In the genomic region with DNA sequence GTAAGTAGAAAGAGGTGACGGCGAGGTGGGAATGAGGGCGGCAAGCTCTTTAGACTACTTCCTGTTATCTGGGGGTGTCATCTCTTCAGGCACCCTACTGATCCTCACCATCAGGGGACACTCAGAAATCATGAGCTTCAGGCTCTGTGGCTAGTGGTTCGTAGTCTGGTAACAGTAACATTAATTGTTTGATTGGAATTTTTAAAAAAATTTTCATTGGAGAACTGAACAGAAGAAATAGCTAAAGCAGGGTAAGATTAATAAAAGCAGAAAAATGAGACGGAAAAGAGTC, we compare ENCODE assay signal across 15 mouse cellular contexts. TPM values are rescaled to one million over a fixed set of nuclear protein-coding genes. Genes with fewer than 3 reads are reported as not detected.
DNase-seq lines count a peak whose midpoint lies in the region; ATAC-seq and TF ChIP-seq lines count a peak whose summit lies in the region.
"Had no signal": no experiment of that assay in that cellular context is flagged by ENCODE, and none has a peak within 500 bp of the region (broad histone marks: within the 10 kb centered on the region; RNA-seq: fewer than 3 reads in every experiment).

No protein-coding gene starts in this region.

- ATAC-seq in lung, embryonic 14.5 days (ENCODE audit: insufficient read depth): no peak
- ATAC-seq in forebrain, embryonic 12.5 days (ENCODE audit: low FRiP score): no peak
- no peak for ATAC-seq in intestine, postnatal 0 days
- no peak for ATAC-seq in stomach, embryonic 14.5 days (ENCODE audit: insufficient number of reproducible peaks, insufficient read depth, low FRiP score, low read depth)

- no peaks in the 10 kb centered on the region for H3K9me3 ChIP-seq in lung, embryonic 14.5 days (ENCODE audit: low read depth, low read length)
- no peaks in the 10 kb centered on the region for H3K9me3 ChIP-seq in forebrain, embryonic 12.5 days
- H3K9me3 ChIP-seq in intestine, postnatal 0 days (ENCODE audit: control insufficient read depth): no peaks in the 10 kb centered on the region
- no peaks in the 10 kb centered on the region for H3K9me3 ChIP-seq in stomach, embryonic 14.5 days (ENCODE audit: control insufficient read depth, low read depth, low read length)

- H3K36me3 ChIP-seq in lung, embryonic 14.5 days (ENCODE audit: insufficient read depth): no peaks in the 10 kb centered on the region
- H3K36me3 ChIP-seq in forebrain, embryonic 12.5 days (replicated peaks): no peaks in the 10 kb centered on the region
- H3K36me3 ChIP-seq in intestine, postnatal 0 days (ENCODE audit: control insufficient read depth, insufficient read depth): no peaks in the 10 kb centered on the region
- no peaks in the 10 kb centered on the region for H3K36me3 ChIP-seq in stomach, embryonic 14.5 days (ENCODE audit: control insufficient read depth, insufficient read depth, low read length)

- H3K4me1 ChIP-seq in lung, embryonic 14.5 days (ENCODE audit: insufficient read depth): no peaks in the 10 kb centered on the region
- peaks cover 4% of the 10 kb centered on the region; the same call in 1 of the 2 replicates for H3K4me1 ChIP-seq in forebrain, embryonic 12.5 days
- H3K4me1 ChIP-seq in intestine, postnatal 0 days (replicated peaks; ENCODE audit: control insufficient read depth, insufficient read depth, low read length): no peaks in the 10 kb centered on the region
- H3K4me1 ChIP-seq in stomach, embryonic 14.5 days (ENCODE audit: control insufficient read depth, insufficient read depth, low read length): 0 out of 2 replicates have a peak, but pooled peaks cover 3% of the 10 kb centered on the region

- no peak overlapping the region for H3K9ac ChIP-seq in lung, embryonic 14.5 days
- no peak overlapping the region for H3K9ac ChIP-seq in forebrain, embryonic 12.5 days
- H3K9ac ChIP-seq in intestine, postnatal 0 days (ENCODE audit: low read depth, low read length): no peak overlapping the region
- no peak overlapping the region for H3K9ac ChIP-seq in stomach, embryonic 14.5 days (replicated peaks; ENCODE audit: low read depth, low read length)

- 21% methylated on average over 5 of the region's 5 CpGs for WGBS in lung, embryonic 14.5 days
- 55% methylated on average over 5 of the region's 5 CpGs for WGBS in forebrain, embryonic 12.5 days
- 46% methylated on average over 5 of the region's 5 CpGs for WGBS in intestine, postnatal 0 days
- 30% methylated on average over 5 of the region's 5 CpGs for WGBS in stomach, embryonic 14.5 days

- peaks cover 17% of the 10 kb centered on the region for H3K27me3 ChIP-seq in lung, embryonic 14.5 days (ENCODE audit: insufficient read depth, low read length)
- peaks cover 6% of the 10 kb centered on the region for H3K27me3 ChIP-seq in forebrain, embryonic 12.5 days
- H3K27me3 ChIP-seq in intestine, postnatal 0 days (replicated peaks; ENCODE audit: control insufficient read depth, insufficient read depth, low read length): peaks cover 8% of the 10 kb centered on the region; the same call in 1 of the 2 replicates
- H3K27me3 ChIP-seq in stomach, embryonic 14.5 days (ENCODE audit: control insufficient read depth, insufficient read depth, low read length): no peaks in the 10 kb centered on the region

- H3K27ac ChIP-seq in lung, embryonic 14.5 days (ENCODE audit: low read depth): no peak overlapping the region
- H3K27ac ChIP-seq in forebrain, embryonic 12.5 days: no peak overlapping the region
- H3K27ac ChIP-seq in intestine, postnatal 0 days (ENCODE audit: low read depth, low read length): no peak overlapping the region
- no peak overlapping the region for H3K27ac ChIP-seq in stomach, embryonic 14.5 days (ENCODE audit: low read length)

- no peak for DNase-seq in lung, embryonic 14.5 days
- DNase-seq in lung, adult 18-20 months: no peak
- no peak for DNase-seq in left cerebral cortex, postnatal 14 days (ENCODE audit: low spot score in 2 of 2)
- no peak for DNase-seq in adrenal gland, postnatal 25 days
- DNase-seq in frontal cortex, postnatal 25 days (ENCODE audit: low spot score in 2 of 2): no peak
- DNase-seq: cerebellum, adult 11 months; heart, postnatal 36 days; thymus, postnatal 36 days had no signal

- no peak overlapping the region for H3K4me3 ChIP-seq in lung, embryonic 14.5 days (ENCODE audit: low read depth, low read length)
- H3K4me3 ChIP-seq in forebrain, embryonic 12.5 days (replicated peaks): peak overlapping the region; percentile 27; the same call in 1 of the 2 replicates
- H3K4me3 ChIP-seq in intestine, postnatal 0 days (ENCODE audit: low read depth, low read length): no peak overlapping the region
- no peak overlapping the region for H3K4me3 ChIP-seq in stomach, embryonic 14.5 days (ENCODE audit: low read depth, low read length)
- H3K4me3 ChIP-seq: erythroblast, embryonic 14.5 days had no signal

- H3K4me2 ChIP-seq in lung, embryonic 14.5 days: peak overlapping the region; percentile 58
- peak overlapping the region; percentile 57 for H3K4me2 ChIP-seq in forebrain, embryonic 12.5 days
- H3K4me2 ChIP-seq in intestine, postnatal 0 days (replicated peaks; ENCODE audit: low read depth): peak overlapping the region; percentile 65
- peak overlapping the region; percentile 42; the same call in 1 of the 2 replicates for H3K4me2 ChIP-seq in stomach, embryonic 14.5 days (replicated peaks; ENCODE audit: low read depth, low read length)

- intact Hi-C loops in left cerebral cortex, postnatal 14 days (cut with DNase I): no loop called here

- no peak for TF ChIP-seq CTCF in lung, embryonic 14.5 days (IDR thresholded peaks at IDR 0.05; ENCODE audit: low read depth)
- TF ChIP-seq CTCF in intestine, postnatal 0 days (IDR thresholded peaks at IDR 0.05; ENCODE audit: low read depth): no peak

RNA-seq across cellular contexts. Expression of gene Mtnr1a, which starts 41.8 kb away (rescaled TPM):
- polyA plus RNA-seq in lung, embryonic 14.5 days (2014; fragmentation: Nextera tagmentation; extraction: Ambion mirVana): 0.30 TPM in 1 of 2 replicates, not detected in the other
- 0.11 TPM in 1 of 2 replicates, not detected in the other for polyA plus RNA-seq in forebrain, embryonic 12.5 days (2016; fragmentation: Nextera tagmentation; extraction: Ambion mirVana)
- polyA plus RNA-seq in intestine, postnatal 0 days (2015; fragmentation: Nextera tagmentation; extraction: Ambion mirVana): 0.18 TPM in 1 of 2 replicates, not detected in the other
- polyA plus RNA-seq in stomach, embryonic 14.5 days (2014; fragmentation: Nextera tagmentation; extraction: Ambion mirVana): 0.15 TPM in 1 of 2 replicates, not detected in the other
- total RNA-seq in left cerebral cortex, postnatal 14 days (2021): not detected
- not detected in 2 replicates for total RNA-seq in adrenal gland, postnatal 25 days (2021)
- total RNA-seq: heart, postnatal 36 days; layer of hippocampus, adult 18-20 months had no signal
- polyA plus RNA-seq: erythroblast, embryonic 14.5 days; limb, embryonic 11.5 days; spleen, adult 2 months had no signal
